Mouse (Mus musculus): ENCODE data around the gene Rab1b.
A peak's percentile ranks its signal among the peaks of the same experiment; 100 is the strongest.

DNA sequence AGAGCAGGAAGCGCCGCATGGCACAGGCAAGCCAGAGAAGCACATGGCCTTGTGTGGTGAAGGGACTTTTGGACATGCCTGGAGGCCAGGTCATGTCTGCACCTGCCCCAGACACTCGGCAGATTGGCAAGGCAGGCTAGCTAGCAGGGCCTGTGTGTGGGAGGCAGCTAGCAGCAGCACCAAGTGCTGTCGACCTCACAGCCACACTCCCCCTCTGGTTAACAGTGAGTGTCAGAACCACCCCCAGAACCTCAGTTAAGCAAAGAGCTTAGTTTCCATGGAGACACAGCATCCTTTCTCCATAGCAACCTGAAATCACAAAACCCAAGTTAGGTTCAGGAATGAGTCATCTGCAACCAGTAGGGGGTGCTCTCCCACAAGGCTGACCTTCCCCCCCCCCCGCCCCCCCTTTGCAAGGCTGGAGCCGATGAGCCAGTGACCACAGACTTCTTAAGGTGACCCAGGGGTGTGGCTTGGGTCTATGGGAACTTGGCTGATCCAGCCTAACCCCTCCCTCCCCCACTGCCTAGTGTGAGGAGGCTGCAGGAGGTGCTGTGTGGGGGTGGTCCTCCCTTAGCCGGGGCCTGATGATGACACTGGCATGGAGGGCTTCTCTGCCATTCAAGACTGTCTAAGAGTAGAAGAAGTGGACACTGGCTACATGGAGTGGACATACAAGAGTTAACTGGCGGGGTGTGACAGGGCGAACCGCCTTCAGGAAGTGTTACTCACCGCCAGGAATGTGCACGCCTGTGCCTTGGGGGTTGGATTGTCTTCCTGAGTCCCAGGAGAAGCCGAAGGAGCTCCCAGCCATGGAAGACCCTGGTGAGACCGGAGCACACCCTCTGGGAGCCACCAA is 56.6 kb downstream of the Rab1b start, which contains the start of gene Rin1:
- TF ChIP-seq POLR2AphosphoS2 (IDR thresholded peaks at IDR 0.05; ENCODE audit: insufficient read length, low read depth): peak; percentile 68
- TF ChIP-seq POLR2A (IDR thresholded peaks at IDR 0.05; ENCODE audit: insufficient read length, low read depth): peak; percentile 68
- TF ChIP-seq TCF12 (IDR thresholded peaks at IDR 0.05; ENCODE audit: insufficient read depth, poor library complexity, severe bottlenecking): no peak
- no peak for TF ChIP-seq CEBPB (IDR thresholded peaks at IDR 0.05; ENCODE audit: insufficient read depth, poor library complexity, severe bottlenecking)
- no peak for TF ChIP-seq MAX (IDR thresholded peaks at IDR 0.05; ENCODE audit: low read depth)
- peak in 2 of 3 experiments; percentile 81 to 90 for TF ChIP-seq MYOD1 (IDR thresholded peaks at IDR 0.05; ENCODE audit: control insufficient read depth in 1 of 3, insufficient read length in 2 of 3, low read depth in 2 of 3)
- TF ChIP-seq MYOG (IDR thresholded peaks at IDR 0.05; ENCODE audit: control insufficient read depth in 1 of 3, insufficient read depth in 1 of 3, insufficient read length in 2 of 3, low read depth in 2 of 3): peak in 1 of 3 experiments; percentile 55
- TF ChIP-seq USF1 (IDR thresholded peaks at IDR 0.05; ENCODE audit: low read depth): no peak
- no peak for TF ChIP-seq REST (IDR thresholded peaks at IDR 0.05; ENCODE audit: insufficient read depth, insufficient read length)
